Mouse (Mus musculus): ENCODE data around the gene Defb25.
"Not testable (repeated sequence)": the region's sequence is repeated elsewhere in the genome, so short reads cannot be mapped to it uniquely, and the experiment has no call there.

The Defb25 gene

GRCm38 (mm10) chr2:152622953-152623352 lies at the start of gene Defb25:
Defb25 (minus strand) TSS chr2:152623053.
- DNase-seq (ENCODE audit: low spot score): no peak

- peak; percentile 39 for DNase-seq (ENCODE audit: low spot score)
Measured at GRCm38 (mm10) chr2:152672166-152672565, 49.3 kb upstream of the Defb25 start.

- peak; percentile 71 for DNase-seq (ENCODE audit: low spot score)
Measured at GRCm38 (mm10) chr2:152671642-152671999, 48.8 kb upstream of the Defb25 start.

- peak; percentile 38 for DNase-seq (ENCODE audit: low spot score)
Measured at GRCm38 (mm10) chr2:152670983-152671641, 48.3 kb upstream of the Defb25 start.

GRCm38 (mm10) chr2:152669639-152670484 lies 47.0 kb upstream of the Defb25 start:
- no peak for DNase-seq (ENCODE audit: low spot score)

GRCm38 (mm10) chr2:152669256-152669638 lies 46.4 kb upstream of the Defb25 start, which contains the start of gene H13:
H13 (plus strand) TSS chr2:152669461.
- peak; percentile 92 for DNase-seq (ENCODE audit: low spot score)

GRCm38 (mm10) chr2:152666191-152666590 lies 43.3 kb upstream of the Defb25 start:
- not testable (repeated sequence) for DNase-seq (ENCODE audit: low spot score)

GRCm38 (mm10) chr2:152661163-152661562 lies 38.3 kb upstream of the Defb25 start:
- no peak for DNase-seq (ENCODE audit: low spot score)

- peak; percentile 24 for DNase-seq (ENCODE audit: low spot score)
Measured at GRCm38 (mm10) chr2:152657398-152657797, 34.5 kb upstream of the Defb25 start.

GRCm38 (mm10) chr2:152653874-152654715 lies 31.2 kb upstream of the Defb25 start:
- no peak for DNase-seq (ENCODE audit: low spot score)

GRCm38 (mm10) chr2:152652901-152653620 lies 30.2 kb upstream of the Defb25 start:
- peak; percentile 80 for DNase-seq (ENCODE audit: low spot score)

- DNase-seq (ENCODE audit: low spot score): peak; percentile 21
Measured at GRCm38 (mm10) chr2:152639406-152640113, 16.7 kb upstream of the Defb25 start.

GRCm38 (mm10) chr2:152638865-152639264 lies 16.0 kb upstream of the Defb25 start:
- no peak for DNase-seq (ENCODE audit: low spot score)

GRCm38 (mm10) chr2:152637381-152637780 lies 14.5 kb upstream of the Defb25 start:
- no peak for DNase-seq (ENCODE audit: low spot score)

GRCm38 (mm10) chr2:152637006-152637322 lies 14.1 kb upstream of the Defb25 start:
- no peak for DNase-seq (ENCODE audit: low spot score)

GRCm38 (mm10) chr2:152636246-152637005 lies 13.6 kb upstream of the Defb25 start:
- peak; percentile 81 for DNase-seq (ENCODE audit: low spot score)

GRCm38 (mm10) chr2:152634311-152634710 lies 11.5 kb upstream of the Defb25 start:
- DNase-seq (ENCODE audit: low spot score): no peak

GRCm38 (mm10) chr2:152633334-152633733 lies 10.5 kb upstream of the Defb25 start:
- no peak for DNase-seq (ENCODE audit: low spot score)

- no peak for DNase-seq (ENCODE audit: low spot score)
Measured at GRCm38 (mm10) chr2:152629904-152630303, 7.1 kb upstream of the Defb25 start.

- no peak for DNase-seq (ENCODE audit: low spot score)
Measured at GRCm38 (mm10) chr2:152629239-152629638, 6.4 kb upstream of the Defb25 start.
